Mouse (Mus musculus) megakaryocyte, embryonic 14.5 days (primary cell): Measurements from ENCODE around the gene Itk. TPM values are rescaled to one million over a fixed set of nuclear protein-coding genes. Genes with fewer than 3 reads are reported as not detected.

Experiments used
- H3K27me3 ChIP-seq: replicated peaks from 2 replicates; pipeline ENCODE3; 2012; ENCODE audit warnings: inconsistent platforms
- H3K36me3 ChIP-seq: replicated peaks from 2 replicates; pipeline ENCODE3; 2012; ENCODE audit warnings: low read length, inconsistent platforms, mixed read lengths
- H3K4me1 ChIP-seq: 2 replicates; pipeline ENCODE4 v1.6.1; 2012; ENCODE audit warnings: inconsistent platforms
- H3K4me3 ChIP-seq: replicated peaks from 2 replicates; pipeline ENCODE3; 2012; ENCODE audit warnings: moderate library complexity, mild to moderate bottlenecking, inconsistent platforms
- H3K9me3 ChIP-seq: 2 replicates; pipeline ENCODE4 v1.6.1; 2012; ENCODE audit warnings: inconsistent platforms
- FLI1 ChIP-seq: IDR thresholded peaks from 2 replicates; pipeline ENCODE4 v1.6.1; 2012; ENCODE audit warnings: low read length, inconsistent platforms, mixed read lengths
- GATA1 ChIP-seq: IDR thresholded peaks from 3 replicates; pipeline ENCODE4 v1.6.1; 2012; ENCODE audit warnings: mixed read lengths, low read length, inconsistent platforms, borderline replicate concordance
- polyA plus RNA-seq: library from polyadenylated mRNA; stranded (reverse); fragments of >175 nt; gene quantifications from 2 replicates; pipeline ENCODE4 v1.2.3, GENCODE M21; 2012; ENCODE audit warnings: low replicate concordance; ENCODE audit not compliant: insufficient read depth

Itk gene
- polyA plus RNA-seq, 1 experiment = 0.09 TPM

DNA sequence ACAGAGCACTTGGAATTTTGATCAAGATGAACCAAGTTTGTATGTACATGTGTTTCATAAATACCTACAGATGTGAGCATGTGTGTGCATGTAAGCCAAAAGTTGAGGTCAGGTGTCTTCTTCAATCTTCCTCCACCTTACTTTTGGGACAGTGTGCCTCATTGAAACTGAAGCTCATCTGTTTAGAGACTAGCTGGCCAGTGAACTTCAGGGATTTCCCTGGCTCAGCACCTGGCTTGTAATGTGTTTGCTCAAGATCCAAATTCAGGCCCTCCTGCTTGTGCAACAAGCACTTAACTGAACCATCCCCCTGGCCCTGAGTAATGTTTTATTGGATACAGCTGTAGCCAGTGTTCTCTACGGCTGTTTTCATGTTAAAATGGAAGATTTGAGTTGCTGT is 29.1 kb upstream of the Itk start:
- Histone ChIP-seq H3K27me3 (no peaks in the 10 kb centered on the region), H3K4me1 (no peaks in the 10 kb centered on the region), H3K9me3 (peaks cover 2% of the 10 kb centered on the region; the same call in 1 of the 2 replicates), H3K4me3 (no peak overlapping the region), H3K36me3 (no peaks in the 10 kb centered on the region)
- no peak for TF ChIP-seq FLI1
- no peak for TF ChIP-seq GATA1

DNA sequence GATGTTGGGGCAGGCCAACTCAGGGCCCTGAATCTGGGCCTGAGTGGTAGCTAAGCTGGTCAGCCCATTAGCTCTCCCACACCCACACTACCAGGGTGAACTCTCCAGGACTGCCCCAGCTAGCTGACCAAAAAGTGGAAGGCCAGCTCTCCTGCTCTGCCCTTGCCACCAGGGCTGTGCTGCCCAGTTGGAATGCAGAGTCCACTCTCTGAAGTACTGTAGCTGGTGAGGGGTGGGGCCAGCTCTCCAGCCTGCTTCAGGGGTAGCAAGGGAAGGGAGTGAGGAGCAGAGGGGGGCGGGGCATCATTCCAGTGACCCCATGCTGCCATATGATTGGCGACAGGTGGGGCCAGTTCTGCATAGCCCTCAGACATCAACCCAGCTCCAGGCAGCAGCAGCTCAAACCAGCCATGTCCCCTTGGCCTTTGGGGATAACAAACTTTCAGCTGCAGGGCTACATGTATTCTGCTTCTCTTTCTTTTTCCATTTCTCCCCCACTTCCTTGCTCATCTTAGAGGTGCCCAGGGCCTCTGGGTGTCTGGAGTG is 20.8 kb upstream of the Itk start:
- TF ChIP-seq FLI1 (no peak), GATA1 (no peak)
- Histone ChIP-seq H3K36me3 (no peaks in the 10 kb centered on the region), H3K9me3 (0 out of 2 replicates have a peak, but pooled peaks cover 3% of the 10 kb centered on the region), H3K27me3 (peaks cover 23% of the 10 kb centered on the region), H3K4me3 (no peak overlapping the region), H3K4me1 (peaks cover 5% of the 10 kb centered on the region; the same call in 1 of the 2 replicates)

GRCm38 (mm10) chr11:46406721-46407120 is 17.4 kb upstream of the Itk start:
- H3K27me3 ChIP-seq = peaks cover 34% of the 10 kb centered on the region
- H3K4me3 ChIP-seq = no peak overlapping the region
- TF ChIP-seq GATA1 = no peak
- no peak for TF ChIP-seq FLI1
- peaks cover 5% of the 10 kb centered on the region; the same call in 1 of the 2 replicates for H3K4me1 ChIP-seq
- H3K9me3 ChIP-seq = 0 out of 2 replicates have a peak, but pooled peaks cover 3% of the 10 kb centered on the region
- H3K36me3 ChIP-seq = no peaks in the 10 kb centered on the region

DNA sequence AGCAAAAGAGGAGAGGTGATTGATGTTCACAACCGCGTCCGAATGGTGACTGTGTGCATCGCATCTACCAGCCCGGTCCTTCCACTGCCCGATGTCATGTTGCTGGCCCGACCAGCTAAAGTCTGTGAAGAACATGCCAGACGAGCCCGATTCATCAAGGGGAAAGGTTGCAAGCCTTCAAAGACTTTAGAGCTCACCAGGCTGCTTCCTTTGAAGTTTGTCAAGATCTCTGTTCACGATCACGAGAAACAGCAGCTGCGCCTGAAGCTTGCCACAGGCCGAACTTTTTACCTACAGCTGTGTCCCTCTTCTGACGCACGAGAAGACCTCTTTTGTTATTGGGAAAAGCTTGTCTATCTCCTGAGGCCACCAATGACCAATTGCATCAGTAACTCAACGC is 15.7 kb upstream of the Itk start:
- no peaks in the 10 kb centered on the region for H3K36me3 ChIP-seq
- TF ChIP-seq GATA1 = no peak
- no peak for TF ChIP-seq FLI1

DNA sequence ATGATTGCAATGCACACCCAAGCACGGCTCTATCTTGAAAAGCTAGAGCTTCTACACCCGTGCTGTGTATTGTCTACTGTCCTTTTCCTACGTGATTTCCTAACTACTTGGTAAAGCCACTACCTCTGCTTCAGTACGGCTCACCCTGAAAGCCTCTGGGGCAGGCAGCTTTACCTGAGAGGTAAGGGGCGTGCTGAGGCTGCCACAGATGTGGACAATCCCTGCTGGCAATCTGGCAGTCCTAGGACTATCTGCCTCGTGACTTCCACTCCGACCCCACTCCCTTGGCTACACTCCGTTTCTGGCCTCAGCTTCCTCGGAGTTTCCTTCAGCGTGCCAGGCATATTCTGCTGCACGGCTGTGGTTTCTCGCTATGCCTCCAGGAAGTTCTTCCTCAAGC is 12.2 kb upstream of the Itk start:
- Histone ChIP-seq H3K9me3 (no peaks in the 10 kb centered on the region), H3K4me3 (no peak overlapping the region), H3K4me1 (peaks cover 6% of the 10 kb centered on the region), H3K36me3 (no peaks in the 10 kb centered on the region), H3K27me3 (peaks cover 31% of the 10 kb centered on the region)
- no peak for TF ChIP-seq GATA1
- TF ChIP-seq FLI1 = no peak

More for the DNA sequence above, 15.7 kb upstream of the Itk start:
- peaks cover 2% of the 10 kb centered on the region; the same call in 1 of the 2 replicates for H3K4me1 ChIP-seq
- no peak overlapping the region for H3K4me3 ChIP-seq
- peaks cover 35% of the 10 kb centered on the region for H3K27me3 ChIP-seq
- H3K9me3 ChIP-seq = no peaks in the 10 kb centered on the region

GRCm38 (mm10) chr11:46398933-46399383 is 9.6 kb upstream of the Itk start:
- Histone ChIP-seq H3K4me3 (no peak overlapping the region), H3K9me3 (no peaks in the 10 kb centered on the region), H3K27me3 (peaks cover 26% of the 10 kb centered on the region), H3K36me3 (no peaks in the 10 kb centered on the region), H3K4me1 (peaks cover 13% of the 10 kb centered on the region)
- TF ChIP-seq FLI1 (no peak), GATA1 (no peak)

- H3K4me1 ChIP-seq = peaks cover 17% of the 10 kb centered on the region
- no peak overlapping the region for H3K4me3 ChIP-seq
- no peak for TF ChIP-seq FLI1
- no peak for TF ChIP-seq GATA1
Measured at GRCm38 (mm10) chr11:46398473-46398872, 9.2 kb upstream of the Itk start.

DNA sequence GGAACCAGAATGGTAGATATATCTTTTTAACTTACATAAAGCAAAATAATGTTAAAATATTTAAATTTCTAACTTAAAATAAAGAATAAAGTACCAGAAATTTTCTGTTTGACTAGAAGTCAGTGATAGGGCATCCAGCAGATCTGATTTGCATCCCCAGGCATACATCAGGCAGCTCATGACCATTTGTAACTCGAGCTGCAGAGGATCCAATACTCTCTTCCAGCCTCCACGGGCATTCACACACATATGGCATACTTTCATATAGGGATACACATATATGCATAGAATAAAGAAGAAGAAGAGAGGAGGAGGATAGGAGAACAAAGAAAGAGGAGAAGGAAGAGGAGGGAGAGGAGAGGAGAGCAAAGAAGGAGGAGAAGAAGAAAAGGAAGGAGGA is 8.6 kb upstream of the Itk start:
- Histone ChIP-seq H3K36me3 (no peaks in the 10 kb centered on the region), H3K4me1 (peaks cover 23% of the 10 kb centered on the region), H3K27me3 (peaks cover 24% of the 10 kb centered on the region), H3K9me3 (no peaks in the 10 kb centered on the region), H3K4me3 (no peak overlapping the region)
- TF ChIP-seq FLI1 (no peak), GATA1 (no peak)

More at GRCm38 (mm10) chr11:46398473-46398872, 9.2 kb upstream of the Itk start:
- Histone ChIP-seq H3K27me3 (peaks cover 24% of the 10 kb centered on the region), H3K36me3 (no peaks in the 10 kb centered on the region), H3K9me3 (no peaks in the 10 kb centered on the region)

DNA sequence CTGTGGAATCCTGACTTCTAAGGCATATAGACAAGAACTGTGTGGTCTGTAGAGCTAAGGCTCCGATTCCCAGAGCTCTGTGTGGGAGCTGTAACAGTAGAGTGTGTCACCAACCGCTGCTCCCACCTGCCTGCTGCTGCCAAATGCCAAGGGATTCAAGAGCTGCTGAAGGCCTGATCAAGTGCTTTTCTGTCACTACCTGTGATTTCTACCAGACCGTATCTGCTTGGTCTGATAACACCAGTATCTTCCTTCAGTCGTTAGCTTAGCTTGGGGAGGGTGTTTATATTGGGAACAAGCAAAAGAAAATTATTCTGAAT is 7.5 kb upstream of the Itk start:
- Histone ChIP-seq H3K4me1 (peaks cover 32% of the 10 kb centered on the region), H3K36me3 (no peaks in the 10 kb centered on the region), H3K27me3 (peaks cover 24% of the 10 kb centered on the region), H3K4me3 (no peak overlapping the region), H3K9me3 (no peaks in the 10 kb centered on the region)
- no peak for TF ChIP-seq GATA1
- no peak for TF ChIP-seq FLI1

GRCm38 (mm10) chr11:46396167-46396859 is 7.0 kb upstream of the Itk start, which contains the start of gene Fam71b:
TSS of gene Fam71b (plus strand) at chr11:46396559.
- Histone ChIP-seq H3K4me3 (peak within 1 kb of the TSS; percentile 24), H3K9me3 (no peaks in the 10 kb centered on the region), H3K36me3 (no peaks in the 10 kb centered on the region), H3K27me3 (peaks cover 20% of the 10 kb centered on the region), H3K4me1 (peaks cover 37% of the 10 kb centered on the region)
- no peak for TF ChIP-seq GATA1
- TF ChIP-seq FLI1 = no peak
